Comparison of ENCODE assay signal across 16 mouse cellular contexts in genomic region chr11:32558677-32559076, GRCm38 (mm10). TPM values are rescaled to one million over a fixed set of nuclear protein-coding genes. Genes with fewer than 3 reads are reported as not detected.
DNase-seq lines count a peak whose midpoint lies in the region; TF ChIP-seq lines count a peak whose summit lies in the region.
"Had no signal": no experiment of that assay in that cellular context is flagged by ENCODE, and none has a peak within 500 bp of the region (broad histone marks: within the 10 kb centered on the region; RNA-seq: fewer than 3 reads in every experiment).

No protein-coding gene starts in this region.

- no peak for TF ChIP-seq CTCF in bone marrow, adult 2 months (IDR thresholded peaks at IDR 0.05; ENCODE audit: control insufficient read depth, insufficient read depth, low read length)
- no peak for TF ChIP-seq CTCF in layer of hippocampus, adult 2 months (conservative IDR thresholded peaks at IDR 0.05)

- H3K4me3 ChIP-seq in bone marrow, adult 2 months (replicated peaks; ENCODE audit: control insufficient read depth, low read depth, low read length): no peak overlapping the region
- no peak overlapping the region for H3K4me3 ChIP-seq in layer of hippocampus, adult 2 months
- H3K4me3 ChIP-seq: erythroblast, embryonic 14.5 days; hindbrain, embryonic 10.5 days; liver, embryonic 13.5 days had no signal

- peaks cover 20% of the 10 kb centered on the region for H3K4me1 ChIP-seq in bone marrow, adult 2 months (ENCODE audit: control insufficient read depth, insufficient read depth, low read length)

- no peak for TF ChIP-seq POLR2A in bone marrow, adult 2 months (IDR thresholded peaks at IDR 0.05; ENCODE audit: borderline replicate concordance, control insufficient read depth, low read depth, low read length)

- WGBS in bone marrow, adult 2 months: 8% methylated on average over 8 of the region's 8 CpGs

- DNase-seq in kidney, postnatal 14 days: peak; percentile 50
- no peak for DNase-seq in kidney, adult 8-10 months
- DNase-seq in A20 (ENCODE audit: low read depth, low spot score): peak; percentile 55
- peak; percentile 64 for DNase-seq in naive thymus-derived CD4-positive, alpha-beta T cell, adult 2 months (ENCODE audit: low read depth)
- no peak for DNase-seq in layer of hippocampus, adult 9-11 months
- DNase-seq in layer of hippocampus, adult 2 months (ENCODE audit: low spot score in 2 of 2): no peak
- DNase-seq in right cerebral cortex, postnatal 10 days (ENCODE audit: low spot score in 2 of 2): no peak
- DNase-seq: adrenal gland, adult 2 months; cerebellum, adult 9-10 months; gastrocnemius, postnatal 14 days; layer of hippocampus, postnatal 36 days; liver, embryonic 13.5 days had no signal

- H3K27ac ChIP-seq in bone marrow, adult 2 months (ENCODE audit: control insufficient read depth, insufficient read depth, low read depth, low read length, poor library complexity): peak overlapping the region; percentile 74
- H3K27ac ChIP-seq in layer of hippocampus, adult 2 months: no peak overlapping the region
- H3K27ac ChIP-seq: hindbrain, embryonic 10.5 days; liver, embryonic 13.5 days had no signal

RNA-seq across cellular contexts. Expression of gene Stk10, which starts 25.6 kb away (rescaled TPM):
- 17.6 and 23.9 TPM in 2 replicates for polyA plus RNA-seq in bone marrow, adult 2 months (2011; ENCODE audit: insufficient read depth, insufficient read length, low replicate concordance, missing spikeins)
- 1 to 10 TPM; 7.3 to 9.0 TPM for total RNA-seq in layer of hippocampus, adult 2 months (2021)

RNA-seq across cellular contexts. Expression of gene Efcab9, which starts 26.8 kb away (rescaled TPM):
- polyA plus RNA-seq in bone marrow, adult 2 months (2011; ENCODE audit: insufficient read depth, insufficient read length, low replicate concordance, missing spikeins): not detected in 2 replicates
- total RNA-seq in layer of hippocampus, adult 2 months (2021): 1 to 10 TPM; 2.7 to 2.9 TPM
- polyA plus RNA-seq: adrenal gland, adult 2 months; erythroblast, embryonic 14.5 days; hindbrain, embryonic 10.5 days; midbrain, embryonic 16.5 days had no signal

Comparison
In these comparisons a context has a peak if more than half of its experiments do, and no peak if none do; other contexts are left out.
1. DNase-seq: peak in kidney, postnatal 14 days (single experiment), A20 (single experiment) and naive thymus-derived CD4-positive, alpha-beta T cell, adult 2 months (single experiment); none in kidney, adult 8-10 months (0 of 2), layer of hippocampus, adult 9-11 months (single experiment), layer of hippocampus, adult 2 months (0 of 2) and right cerebral cortex, postnatal 10 days (0 of 2).